Comparison of ENCODE assay signal across 8 mouse cellular contexts in the genomic region with DNA sequence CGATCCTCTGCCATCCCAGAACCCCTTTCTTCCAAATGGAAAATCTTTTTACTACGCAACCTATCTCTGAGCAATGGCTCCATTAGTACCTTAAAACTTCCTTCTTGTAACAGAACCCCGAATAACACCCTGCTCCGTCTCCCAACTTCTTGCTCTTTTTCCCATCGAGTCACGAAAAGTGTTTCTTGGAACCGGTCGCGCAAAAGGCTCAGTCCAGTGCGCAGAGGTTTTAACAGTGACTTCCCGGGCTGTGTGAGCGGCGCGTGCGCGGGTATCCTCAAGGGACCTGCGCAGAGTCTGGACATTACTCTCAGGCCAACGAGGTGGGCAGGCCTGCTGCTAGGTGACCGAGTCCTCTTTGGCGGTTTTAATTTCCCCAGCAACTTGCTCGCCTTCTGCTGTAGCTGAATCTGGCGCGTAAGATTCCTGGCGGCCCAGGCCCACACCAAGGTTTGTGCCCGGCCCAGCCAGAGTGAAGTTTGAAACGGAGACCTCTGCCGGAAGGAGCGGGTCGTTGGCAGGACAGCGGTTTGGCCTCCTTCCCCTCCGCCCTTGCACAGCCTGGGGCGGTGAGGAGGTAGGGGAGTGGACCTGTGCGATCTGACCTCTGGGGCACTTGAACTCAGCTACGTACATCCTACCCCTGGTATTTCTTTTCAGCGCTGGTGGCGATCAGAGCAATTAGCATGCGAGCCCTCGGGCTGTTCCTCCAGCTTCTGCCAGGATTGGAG.
DNase-seq lines count a peak whose midpoint lies in the region; ATAC-seq and TF ChIP-seq lines count a peak whose summit lies in the region.

No protein-coding gene starts in this region.

- no peak for TF ChIP-seq POLR2A in myocyte (IDR thresholded peaks at IDR 0.05; ENCODE audit: insufficient read length, low read depth)

- 1% methylated on average over 38 of the region's 38 CpGs for WGBS in embryonic facial prominence, embryonic 15.5 days
- WGBS in heart, embryonic 10.5 days: 3% methylated on average over 38 of the region's 38 CpGs
- 1% methylated on average over 38 of the region's 38 CpGs for WGBS in kidney, embryonic 14.5 days
- 2% methylated on average over 38 of the region's 38 CpGs for WGBS in liver, embryonic 11.5 days
- WGBS in stomach, embryonic 14.5 days: 2% methylated on average over 38 of the region's 38 CpGs

- H3ac ChIP-seq in myocyte (ENCODE audit: control insufficient read depth, insufficient read length): no peak overlapping the region

- H3K4me3 ChIP-seq in embryonic facial prominence, embryonic 15.5 days (replicated peaks): peak overlapping the region; percentile 63
- peak overlapping the region; percentile 71 for H3K4me3 ChIP-seq in heart, embryonic 10.5 days
- H3K4me3 ChIP-seq in kidney, embryonic 14.5 days (ENCODE audit: low read length): peak overlapping the region; percentile 62
- peak overlapping the region; percentile 59 for H3K4me3 ChIP-seq in liver, embryonic 11.5 days (ENCODE audit: low read depth, low read length)
- H3K4me3 ChIP-seq in myocyte: peak overlapping the region; percentile 33
- peak overlapping the region; percentile 37 for H3K4me3 ChIP-seq in stomach, embryonic 14.5 days (ENCODE audit: low read depth, low read length)

- peak; percentile 42 for DNase-seq in CD4-positive, CD25-positive, alpha-beta regulatory T cell, adult 2 months (ENCODE audit: low read depth, low spot score)
- peak; percentile 83 for DNase-seq in brain, adult 2 months (ENCODE audit: low read depth, low spot score)
- DNase-seq in heart, embryonic 10.5 days (ENCODE audit: low spot score): peak; percentile 90
- peak; percentile 82 for DNase-seq in liver, embryonic 11.5 days (ENCODE audit: low spot score)

- ATAC-seq in embryonic facial prominence, embryonic 15.5 days (ENCODE audit: insufficient number of reproducible peaks, low FRiP score, low TSS enrichment, low read depth): peak; percentile 83
- ATAC-seq in kidney, embryonic 14.5 days (ENCODE audit: low FRiP score, low TSS enrichment): peak; percentile 94
- ATAC-seq in liver, embryonic 11.5 days (replicated peaks; ENCODE audit: low FRiP score): peak; percentile 89
- ATAC-seq in stomach, embryonic 14.5 days (ENCODE audit: insufficient number of reproducible peaks, insufficient read depth, low FRiP score, low read depth): peak; percentile 82

- H3K4me1 ChIP-seq in embryonic facial prominence, embryonic 15.5 days: no peaks in the 10 kb centered on the region
- H3K4me1 ChIP-seq in heart, embryonic 10.5 days: no peaks in the 10 kb centered on the region
- no peaks in the 10 kb centered on the region for H3K4me1 ChIP-seq in kidney, embryonic 14.5 days (ENCODE audit: control insufficient read depth, insufficient read depth, low read length)
- no peaks in the 10 kb centered on the region for H3K4me1 ChIP-seq in liver, embryonic 11.5 days (replicated peaks; ENCODE audit: control insufficient read depth, insufficient read depth, low read length)
- H3K4me1 ChIP-seq in stomach, embryonic 14.5 days (ENCODE audit: control insufficient read depth, insufficient read depth, low read length): no peaks in the 10 kb centered on the region

- no peaks in the 10 kb centered on the region for H3K79me2 ChIP-seq in myocyte (ENCODE audit: control insufficient read depth, insufficient read depth)

- no peaks in the 10 kb centered on the region for H3K36me3 ChIP-seq in embryonic facial prominence, embryonic 15.5 days
- H3K36me3 ChIP-seq in heart, embryonic 10.5 days: no peaks in the 10 kb centered on the region
- H3K36me3 ChIP-seq in kidney, embryonic 14.5 days (ENCODE audit: control insufficient read depth, insufficient read depth, low read length): no peaks in the 10 kb centered on the region
- H3K36me3 ChIP-seq in liver, embryonic 11.5 days (ENCODE audit: control insufficient read depth, insufficient read depth, low read length): no peaks in the 10 kb centered on the region
- no peaks in the 10 kb centered on the region for H3K36me3 ChIP-seq in myocyte (ENCODE audit: control insufficient read depth, insufficient read depth)
- H3K36me3 ChIP-seq in stomach, embryonic 14.5 days (ENCODE audit: control insufficient read depth, insufficient read depth, low read length): no peaks in the 10 kb centered on the region

- peak overlapping the region; percentile 80 for H3K27ac ChIP-seq in embryonic facial prominence, embryonic 15.5 days (replicated peaks)
- H3K27ac ChIP-seq in heart, embryonic 10.5 days: peak overlapping the region; percentile 94
- peak overlapping the region; percentile 80 for H3K27ac ChIP-seq in kidney, embryonic 14.5 days (ENCODE audit: low read depth, low read length)
- no peak overlapping the region; the same call in 1 of the 2 replicates for H3K27ac ChIP-seq in liver, embryonic 11.5 days (ENCODE audit: low read depth, low read length)
- H3K27ac ChIP-seq in stomach, embryonic 14.5 days (ENCODE audit: low read length): peak overlapping the region; percentile 21; the same call in 1 of the 2 replicates

- H3K4me2 ChIP-seq in embryonic facial prominence, embryonic 15.5 days (replicated peaks): peak overlapping the region; percentile 89
- H3K4me2 ChIP-seq in kidney, embryonic 14.5 days (replicated peaks; ENCODE audit: low read depth, low read length): peak overlapping the region; percentile 87
- peak overlapping the region; percentile 82 for H3K4me2 ChIP-seq in liver, embryonic 11.5 days
- peak overlapping the region; percentile 100 for H3K4me2 ChIP-seq in myocyte (ENCODE audit: low read depth)
- peak overlapping the region; percentile 57 for H3K4me2 ChIP-seq in stomach, embryonic 14.5 days (replicated peaks; ENCODE audit: low read depth, low read length)

- peak overlapping the region; percentile 44 for H3K9ac ChIP-seq in embryonic facial prominence, embryonic 15.5 days
- peak overlapping the region; percentile 73 for H3K9ac ChIP-seq in kidney, embryonic 14.5 days (ENCODE audit: low read depth, low read length)
- peak overlapping the region; percentile 75 for H3K9ac ChIP-seq in liver, embryonic 11.5 days (ENCODE audit: low read depth, low read length)
- peak overlapping the region; percentile 14; the same call in 1 of the 2 replicates for H3K9ac ChIP-seq in stomach, embryonic 14.5 days (replicated peaks; ENCODE audit: low read depth, low read length)

- H3K9me3 ChIP-seq in embryonic facial prominence, embryonic 15.5 days (replicated peaks): no peaks in the 10 kb centered on the region
- H3K9me3 ChIP-seq in heart, embryonic 10.5 days: no peaks in the 10 kb centered on the region
- H3K9me3 ChIP-seq in kidney, embryonic 14.5 days (ENCODE audit: control insufficient read depth, low read length): no peaks in the 10 kb centered on the region
- H3K9me3 ChIP-seq in liver, embryonic 11.5 days (ENCODE audit: control insufficient read depth, low read length): no peaks in the 10 kb centered on the region
- H3K9me3 ChIP-seq in stomach, embryonic 14.5 days (ENCODE audit: control insufficient read depth, low read depth, low read length): no peaks in the 10 kb centered on the region

- H3K27me3 ChIP-seq in embryonic facial prominence, embryonic 15.5 days: no peaks in the 10 kb centered on the region
- no peaks in the 10 kb centered on the region for H3K27me3 ChIP-seq in heart, embryonic 10.5 days (ENCODE audit: insufficient read depth, poor library complexity, severe bottlenecking)
- H3K27me3 ChIP-seq in kidney, embryonic 14.5 days (ENCODE audit: control insufficient read depth, insufficient read depth, low read length): no peaks in the 10 kb centered on the region
- no peaks in the 10 kb centered on the region for H3K27me3 ChIP-seq in liver, embryonic 11.5 days (replicated peaks; ENCODE audit: control insufficient read depth, insufficient read depth, low read length)
- H3K27me3 ChIP-seq in myocyte (ENCODE audit: control insufficient read depth, insufficient read depth, insufficient read length): no peaks in the 10 kb centered on the region
- H3K27me3 ChIP-seq in stomach, embryonic 14.5 days (ENCODE audit: control insufficient read depth, insufficient read depth, low read length): no peaks in the 10 kb centered on the region

TF ChIP-seq in myocyte, 11 proteins besides CTCF, POLR2A, EP300 and RAD21:
- TF ChIP-seq MYOD1 (IDR thresholded peaks at IDR 0.05; ENCODE audit: control insufficient read depth in 1 of 3, insufficient read length in 2 of 3, low read depth in 2 of 3) (no peak), TCF3 (IDR thresholded peaks at IDR 0.05; ENCODE audit: insufficient read length, low read depth) (no peak), E2F4 (IDR thresholded peaks at IDR 0.05; ENCODE audit: insufficient read depth) (no peak), MYOG (IDR thresholded peaks at IDR 0.05; ENCODE audit: control insufficient read depth in 1 of 3, insufficient read depth in 1 of 3, insufficient read length in 2 of 3, low read depth in 2 of 3) (no peak), POLR2AphosphoS2 (IDR thresholded peaks at IDR 0.05; ENCODE audit: insufficient read length, low read depth) (no peak), TCF12 (IDR thresholded peaks at IDR 0.05; ENCODE audit: insufficient read depth, poor library complexity, severe bottlenecking) (no peak), CEBPB (IDR thresholded peaks at IDR 0.05; ENCODE audit: insufficient read depth, poor library complexity, severe bottlenecking) (no peak), MAX (IDR thresholded peaks at IDR 0.05; ENCODE audit: low read depth) (no peak), USF1 (IDR thresholded peaks at IDR 0.05; ENCODE audit: low read depth) (no peak), SRF (IDR thresholded peaks at IDR 0.05; ENCODE audit: control insufficient read depth, insufficient read length, low read depth) (no peak), REST (IDR thresholded peaks at IDR 0.05; ENCODE audit: insufficient read depth, insufficient read length) (no peak)
TF ChIP-seq in myocyte: peak in this region for 0.

Comparison
In these comparisons a context has a peak if more than half of its experiments do, and no peak if none do; other contexts are left out.
1. H3K9ac ChIP-seq: peak in every context shown above with its lines; median percentile 75 in liver, embryonic 11.5 days; 73 in kidney, embryonic 14.5 days; 44 in embryonic facial prominence, embryonic 15.5 days; 14 in stomach, embryonic 14.5 days.